Mouse (Mus musculus) spleen, adult 18-20 months (tissue): ENCODE results near the gene Hcfc1r1.

Experiments
- DNase-seq, 2 experiments: peaks; one replicate each; pipeline ENCODE4 v3.0.0; 2022; ENCODE audit warnings: mixed read lengths in 2 of 2

Gene Hcfc1r1

DNA sequence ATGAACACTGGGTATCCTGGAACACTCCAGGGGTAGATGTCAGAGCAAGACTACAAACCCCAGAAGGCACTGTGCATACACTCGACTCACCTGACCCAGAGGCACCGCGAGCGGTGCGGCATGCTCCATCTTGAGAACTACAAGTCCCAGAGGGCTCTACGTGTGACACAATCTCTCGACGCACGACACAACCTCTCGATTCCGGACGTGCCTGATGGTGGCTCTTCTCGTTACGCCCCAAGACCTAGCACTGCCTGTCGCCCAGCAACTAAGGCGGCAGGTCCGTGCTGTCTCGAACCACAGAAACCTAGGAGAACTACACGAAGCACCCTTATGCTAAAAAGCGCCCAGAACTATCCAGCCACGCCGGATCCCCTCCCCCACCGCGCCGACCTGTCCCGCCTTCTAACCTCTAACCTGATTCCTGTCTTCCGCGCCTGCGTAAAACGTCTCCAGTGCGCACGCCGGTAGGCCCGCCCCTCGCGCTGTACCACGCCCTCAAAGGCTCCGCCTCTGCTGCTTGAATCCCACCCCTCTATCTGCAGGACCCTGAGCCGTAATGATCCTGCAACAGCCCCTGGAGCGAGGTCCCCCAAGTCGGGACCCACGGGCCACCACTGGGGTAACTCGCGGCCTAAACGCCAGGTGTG is at the start of gene Hcfc1r1, which contains the start of gene Thoc6:
Gene Hcfc1r1, plus strand, starts transcription at position 173 of the 650 bp plus-strand sequence.
Gene Thoc6, minus strand, starts transcription at position 459 of the 650 bp plus-strand sequence.
- DNase-seq: peak; percentile 86 to 91

DNA sequence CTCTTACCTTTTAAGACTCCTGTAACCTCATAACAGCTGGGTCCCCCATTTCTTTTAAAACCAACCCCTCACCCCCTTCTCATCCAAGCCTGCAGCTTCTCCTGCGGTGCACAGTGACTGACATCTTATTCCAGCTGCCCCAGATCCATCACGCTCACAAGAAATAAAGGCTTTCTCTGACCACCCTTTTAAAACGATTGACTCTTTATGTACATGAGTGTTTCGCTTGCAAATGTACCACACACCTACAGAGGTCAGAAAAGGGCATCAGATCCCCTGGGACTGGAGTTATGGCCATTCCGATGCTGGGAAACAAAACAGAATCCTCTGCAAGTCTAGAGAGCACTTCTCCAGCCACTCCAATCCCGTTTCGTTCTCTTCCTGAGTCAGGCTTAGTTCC is 45.6 kb upstream of the Hcfc1r1 start:
- DNase-seq: no peak

DNA sequence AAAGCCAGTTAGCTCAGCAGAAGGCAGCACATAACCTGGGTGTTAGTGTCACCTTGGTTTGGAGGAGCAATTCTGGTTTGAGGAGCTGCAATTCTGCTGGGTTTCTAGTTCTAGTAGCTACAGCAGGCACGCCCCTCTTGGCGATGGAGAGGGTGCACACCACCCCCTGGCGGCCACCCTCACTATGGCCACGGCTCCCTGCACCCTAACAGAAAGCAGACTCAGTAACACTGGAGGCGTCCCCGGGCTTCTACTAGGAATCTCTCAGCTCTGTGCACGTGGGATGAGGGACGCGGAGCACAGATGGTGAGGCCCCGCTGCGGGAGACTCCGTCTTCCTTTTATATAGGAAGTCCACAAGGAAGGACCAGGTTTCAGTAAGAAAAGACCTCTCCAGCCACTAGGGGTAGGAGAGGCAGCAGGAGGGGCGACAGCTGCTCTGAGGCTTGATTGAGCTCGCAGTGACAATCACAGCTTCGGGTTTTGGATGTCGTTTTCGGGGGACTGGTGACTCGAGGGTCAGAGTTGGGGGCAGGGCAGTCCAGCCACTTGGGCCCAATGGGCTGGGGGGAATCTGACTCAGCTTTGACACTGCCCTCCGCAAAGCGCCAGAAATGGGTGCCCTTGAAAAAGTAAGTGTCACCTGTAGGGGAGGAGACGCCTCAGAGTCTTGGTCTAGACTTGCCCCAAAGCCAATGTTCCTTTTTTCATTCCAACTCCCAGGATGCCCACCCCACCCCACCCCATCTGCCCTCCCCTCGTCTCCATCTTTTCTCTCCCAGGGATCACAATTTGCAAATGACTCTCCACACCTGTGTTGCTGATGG is 43.0 kb upstream of the Hcfc1r1 start:
- peak; percentile 55 to 82 for DNase-seq

DNA sequence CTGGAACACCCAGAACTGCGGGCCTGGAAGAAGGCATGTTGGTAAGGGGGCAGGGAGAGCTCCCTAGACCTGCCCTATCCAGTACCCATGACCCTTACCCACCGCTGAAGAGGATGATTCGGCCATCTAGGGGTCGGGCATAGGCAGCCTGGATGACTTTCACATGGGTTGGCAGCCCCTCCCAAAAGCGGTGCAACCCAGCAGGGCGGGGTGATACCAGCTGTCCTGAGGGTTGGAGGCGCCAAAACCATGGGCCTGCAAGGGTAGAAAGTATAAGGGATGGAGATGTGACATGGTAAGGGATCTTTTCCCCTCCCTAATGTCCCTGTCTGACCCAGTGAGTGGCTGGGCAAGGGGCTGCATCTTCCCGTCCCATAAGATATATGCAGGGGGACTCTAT is 42.2 kb upstream of the Hcfc1r1 start:
- DNase-seq: no peak

DNA sequence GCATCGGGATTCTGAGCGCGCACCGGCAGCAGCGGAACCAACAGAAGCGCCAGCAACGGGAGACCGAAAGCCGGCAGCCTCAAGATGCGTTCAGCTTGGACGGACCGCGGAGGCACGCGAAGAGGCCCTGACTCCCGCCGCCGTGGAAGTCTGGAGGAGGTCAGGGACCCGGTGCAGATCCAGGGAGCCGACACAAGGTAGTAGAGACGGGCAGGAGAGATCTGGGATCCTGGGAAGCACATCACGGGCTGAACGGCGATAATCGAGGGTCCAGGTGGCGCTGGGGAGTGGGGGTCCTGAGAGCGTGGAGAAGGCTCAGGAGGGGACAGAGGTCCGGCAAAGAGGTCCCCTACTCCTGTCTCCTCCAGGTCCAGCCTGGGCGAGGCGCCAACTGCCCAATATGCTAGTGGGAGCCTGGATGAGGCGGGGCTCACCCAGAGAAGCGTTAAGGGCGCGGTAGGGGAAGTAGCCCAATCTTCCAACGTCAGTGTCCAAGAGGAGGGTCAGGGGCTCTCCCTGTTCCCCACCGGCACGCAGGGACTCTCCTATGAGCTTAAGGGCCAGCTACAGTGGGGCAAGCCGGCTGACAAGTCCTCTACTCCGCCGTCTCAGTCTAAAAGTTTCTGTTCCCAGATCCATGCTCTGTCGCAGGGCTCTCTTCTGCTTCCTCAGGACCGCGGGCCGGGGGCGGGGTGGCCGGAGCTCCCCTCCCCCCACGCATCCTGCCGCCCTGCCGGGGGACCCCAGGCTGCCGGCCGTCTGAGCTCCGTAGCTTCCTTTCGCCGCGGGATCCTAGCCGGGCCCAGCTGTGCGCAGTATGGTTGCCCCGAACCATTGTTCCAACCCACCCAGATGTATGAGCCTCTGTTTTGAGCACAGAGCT is 28.5 kb upstream of the Hcfc1r1 start, which contains the start of gene Mmp25:
Gene Mmp25, minus strand, starts transcription at position 665 of the 883 bp plus-strand sequence.
- DNase-seq: no peak

DNA sequence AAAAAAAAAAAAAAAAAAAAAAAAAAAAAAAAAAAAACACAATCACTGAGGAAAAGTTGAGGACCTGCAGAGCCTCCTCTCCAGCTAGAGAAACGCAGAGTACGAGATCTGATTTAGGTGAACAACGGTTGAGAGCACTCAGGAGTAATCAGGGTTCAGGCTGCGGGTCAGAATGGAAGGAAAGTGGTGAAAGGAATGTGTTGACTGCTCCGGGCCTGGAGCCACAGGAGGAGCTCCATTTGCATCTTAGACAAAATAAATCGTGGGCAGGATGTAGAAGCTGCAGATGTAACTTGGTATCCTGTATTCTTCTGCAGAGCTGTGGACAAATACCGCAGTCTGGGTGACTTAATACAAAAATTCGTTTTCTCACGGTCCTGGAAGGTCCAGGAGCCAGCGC is 27.5 kb upstream of the Hcfc1r1 start:
- DNase-seq: no peak

DNA sequence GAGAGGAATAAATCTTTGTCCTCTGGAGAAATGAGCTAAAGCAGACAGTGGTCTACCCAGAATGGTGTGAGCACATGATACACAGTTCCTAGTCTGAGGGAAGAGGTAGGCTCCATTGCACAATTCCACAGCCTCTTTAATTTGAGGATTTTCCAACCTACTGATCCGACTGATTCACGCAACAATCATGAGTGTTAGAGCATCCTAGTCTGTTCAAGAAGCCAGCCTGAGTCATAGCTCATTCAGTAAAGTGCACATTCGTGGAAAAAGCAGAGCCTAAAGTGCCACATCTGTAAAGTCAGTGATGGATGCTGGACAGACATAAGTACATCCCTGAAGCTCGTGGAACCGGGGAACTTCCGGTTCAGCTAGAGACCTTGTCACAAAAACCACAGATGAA is 22.0 kb upstream of the Hcfc1r1 start:
- no peak for DNase-seq

DNA sequence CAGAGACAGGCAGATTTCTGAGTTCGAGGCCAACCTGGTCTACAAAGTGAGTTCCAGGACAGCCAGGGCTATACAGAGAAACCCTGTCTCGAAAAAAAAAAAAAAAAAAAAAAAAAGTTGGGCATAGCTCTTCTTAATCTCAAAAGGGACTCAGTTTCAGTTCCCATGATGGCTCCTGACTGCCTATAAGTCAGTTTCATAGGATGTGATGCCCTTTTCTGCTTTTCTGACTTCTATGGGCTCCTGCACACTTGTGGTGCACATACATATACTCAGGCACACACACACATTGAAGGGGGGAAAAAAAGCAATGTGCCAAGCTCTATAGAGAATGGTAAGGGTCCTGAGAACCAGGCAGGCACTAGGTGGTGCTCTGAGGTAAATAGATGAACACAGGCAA is 20.1 kb upstream of the Hcfc1r1 start:
- no peak for DNase-seq

DNA sequence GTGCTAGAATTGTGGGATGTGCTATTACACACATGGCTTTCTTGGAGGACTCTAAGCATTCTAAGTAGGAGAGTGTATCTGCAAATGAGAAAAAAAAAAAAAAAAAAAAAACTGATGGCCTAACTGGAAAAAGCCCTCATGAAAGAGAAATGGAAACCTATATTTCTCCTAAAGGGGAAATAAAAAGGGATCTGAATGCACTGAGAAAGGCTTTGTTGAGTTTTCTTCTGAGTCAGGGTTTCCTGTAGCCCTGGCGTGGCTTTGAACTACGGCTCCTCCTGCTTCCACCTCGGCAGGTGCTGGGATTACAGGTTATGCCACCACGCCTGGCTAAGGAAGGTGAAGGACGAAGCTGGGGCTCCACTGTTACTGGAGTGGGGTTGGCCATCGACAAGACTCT is 19.4 kb upstream of the Hcfc1r1 start:
- no peak for DNase-seq

DNA sequence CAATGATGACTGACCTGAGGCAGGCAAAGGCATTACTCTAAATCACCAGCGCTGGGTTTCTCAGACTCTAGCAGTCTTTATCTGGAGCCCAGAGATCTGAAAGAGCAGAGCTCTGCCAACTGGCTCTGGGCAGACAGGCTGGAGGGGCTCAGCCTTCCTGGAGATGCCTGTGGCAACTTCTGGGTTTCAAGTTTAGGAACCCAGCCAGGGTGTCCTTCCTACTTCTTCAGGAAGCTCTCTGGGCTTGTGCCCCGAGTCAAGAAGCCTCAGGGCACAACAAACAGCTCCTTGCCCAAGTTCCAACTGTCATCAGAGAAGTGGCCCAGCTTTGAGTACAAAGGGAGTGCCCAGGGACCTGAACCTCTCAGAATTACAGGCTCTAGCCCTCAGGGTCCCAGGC is 19.0 kb upstream of the Hcfc1r1 start:
- DNase-seq: no peak

DNA sequence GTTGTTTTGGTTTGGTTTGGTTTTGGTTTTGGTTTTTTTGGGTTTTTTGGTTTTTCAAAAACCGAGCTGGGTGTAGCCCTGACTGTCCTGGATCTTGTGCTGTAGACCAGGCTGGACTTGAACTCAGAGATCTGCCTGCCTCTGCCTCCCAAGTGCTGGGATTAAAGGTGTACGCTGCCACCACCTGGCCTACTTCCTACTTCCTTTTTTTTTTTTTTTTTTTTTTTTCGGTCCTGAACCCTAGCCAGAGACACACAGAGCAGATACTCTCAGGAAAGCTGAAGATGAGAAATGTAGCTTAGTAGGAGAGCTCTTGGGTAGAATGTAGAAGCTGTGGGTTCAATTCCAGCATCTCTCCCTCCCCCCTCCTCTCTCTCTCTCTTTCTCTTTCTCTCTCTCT is 14.9 kb upstream of the Hcfc1r1 start:
- no peak for DNase-seq

DNA sequence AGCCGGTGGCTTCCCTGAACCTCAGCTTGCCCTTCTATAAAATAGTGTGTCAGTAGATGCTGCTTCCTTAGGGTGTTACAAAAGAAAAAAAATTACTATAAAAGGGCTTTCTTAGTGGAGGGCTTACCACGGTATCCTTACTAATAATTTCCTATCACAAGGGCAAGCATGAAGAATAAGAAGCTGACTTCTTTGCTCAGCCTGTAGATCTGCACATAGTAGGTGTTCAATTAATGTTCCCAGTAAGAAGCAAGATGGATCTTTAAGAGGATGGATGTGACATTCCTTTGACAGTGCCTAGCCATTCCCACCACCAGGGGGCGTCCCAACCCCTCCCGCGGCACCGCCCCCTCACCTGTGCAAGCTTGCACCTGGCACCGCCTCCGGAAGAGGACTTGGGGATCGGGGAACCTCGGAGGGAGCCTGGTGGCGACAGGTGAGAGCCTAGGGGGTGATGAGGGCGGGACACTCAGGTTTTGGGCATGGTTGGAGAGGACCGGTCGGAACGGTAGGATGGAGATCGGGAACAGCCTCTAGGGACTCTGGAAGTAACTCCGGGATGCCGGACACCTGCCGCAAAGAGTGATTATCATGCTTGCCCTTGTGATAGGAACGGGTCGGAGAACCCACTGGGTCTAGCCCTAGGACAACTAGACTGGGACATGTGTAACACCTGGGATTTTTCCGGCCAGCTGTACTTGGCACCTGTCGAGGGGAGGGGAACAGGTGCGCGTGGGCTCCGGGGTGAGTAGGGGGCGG is 13.1 kb upstream of the Hcfc1r1 start, which contains the start of gene Bicdl2:
Gene Bicdl2, plus strand, starts transcription at position 390 of the 759 bp plus-strand sequence.
- DNase-seq: peak; percentile 25 to 64

DNA sequence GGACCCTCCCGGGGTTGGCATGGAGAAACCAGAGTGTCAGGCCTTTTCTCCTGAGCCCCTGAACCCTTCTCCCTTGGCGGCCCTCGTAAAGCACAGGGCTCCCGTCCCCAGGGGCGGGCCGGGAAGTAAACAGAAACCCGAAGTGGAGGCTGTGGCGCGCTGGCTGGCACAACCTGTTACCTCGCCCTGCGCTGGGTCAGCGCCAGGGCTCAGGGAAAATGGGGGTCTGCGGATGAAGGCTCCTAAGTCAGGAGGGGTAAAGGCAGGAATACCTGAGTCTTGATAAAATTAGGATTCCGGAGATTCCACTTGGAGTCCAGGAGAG is 12.6 kb upstream of the Hcfc1r1 start:
- no peak for DNase-seq

DNA sequence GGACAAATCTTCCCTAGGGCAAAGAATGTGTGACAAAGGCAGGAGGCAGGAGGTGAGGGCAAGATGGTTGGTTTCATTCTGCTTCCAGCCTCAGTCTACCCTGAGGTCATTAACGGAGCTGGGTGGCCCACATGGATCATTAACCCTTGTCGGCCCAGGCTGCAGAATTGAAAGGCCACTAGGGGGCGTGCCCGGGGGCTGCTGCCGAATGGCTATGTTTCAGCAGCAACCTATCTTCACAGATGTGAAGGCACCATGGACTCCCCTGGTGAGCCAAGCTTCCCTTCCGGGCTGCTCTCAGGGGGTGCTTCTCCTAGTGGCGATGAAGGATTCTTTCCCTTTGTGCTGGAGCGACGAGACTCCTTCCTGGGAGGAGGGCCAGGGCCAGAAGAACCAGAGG is 11.9 kb upstream of the Hcfc1r1 start:
- peak in 1 of 2 experiments; percentile 33 for DNase-seq

DNA sequence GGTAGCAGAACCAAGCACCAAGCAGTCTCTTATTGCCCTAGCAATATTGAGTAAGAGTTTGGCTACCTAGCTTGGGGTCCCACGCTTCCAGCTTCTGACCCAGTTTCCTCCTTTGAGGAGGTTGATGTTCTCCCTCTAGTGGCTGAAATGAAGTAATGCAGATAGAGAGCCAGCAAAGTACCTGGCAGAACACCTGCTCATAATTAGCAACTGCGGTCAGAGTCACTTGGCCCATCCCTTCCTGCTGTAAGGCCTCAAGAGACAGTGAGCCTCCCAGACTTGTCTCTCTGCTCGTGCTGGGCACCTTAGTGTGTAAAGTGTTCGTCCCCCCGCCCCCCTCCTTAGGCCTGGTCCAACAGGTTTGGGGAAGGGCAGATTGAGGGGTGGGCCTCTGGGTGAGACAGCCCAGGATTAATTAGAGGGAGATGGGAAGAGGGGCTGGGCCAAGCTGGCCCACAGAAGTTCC is 8.8 kb upstream of the Hcfc1r1 start:
- DNase-seq: no peak

DNA sequence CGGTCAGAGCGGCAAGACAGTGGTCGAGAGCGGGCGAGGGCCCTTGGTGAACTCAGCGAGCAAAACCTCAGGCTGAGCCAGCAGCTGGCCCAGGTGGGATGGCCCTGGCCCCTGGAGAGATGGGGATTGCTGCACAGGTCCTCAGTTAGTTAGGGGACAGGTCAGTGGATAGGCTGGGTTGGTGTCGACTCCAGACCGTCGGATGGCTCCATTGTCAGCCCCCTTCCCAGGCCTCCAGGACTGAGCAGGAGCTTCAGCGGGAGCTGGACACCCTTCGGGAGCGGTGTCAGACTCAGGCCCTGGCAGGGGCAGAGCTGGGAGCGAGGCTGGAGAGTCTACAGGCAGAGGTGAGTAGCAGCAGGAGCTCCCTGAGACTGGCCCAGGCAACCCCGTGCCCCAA is 7.9 kb upstream of the Hcfc1r1 start:
- no peak for DNase-seq

DNA sequence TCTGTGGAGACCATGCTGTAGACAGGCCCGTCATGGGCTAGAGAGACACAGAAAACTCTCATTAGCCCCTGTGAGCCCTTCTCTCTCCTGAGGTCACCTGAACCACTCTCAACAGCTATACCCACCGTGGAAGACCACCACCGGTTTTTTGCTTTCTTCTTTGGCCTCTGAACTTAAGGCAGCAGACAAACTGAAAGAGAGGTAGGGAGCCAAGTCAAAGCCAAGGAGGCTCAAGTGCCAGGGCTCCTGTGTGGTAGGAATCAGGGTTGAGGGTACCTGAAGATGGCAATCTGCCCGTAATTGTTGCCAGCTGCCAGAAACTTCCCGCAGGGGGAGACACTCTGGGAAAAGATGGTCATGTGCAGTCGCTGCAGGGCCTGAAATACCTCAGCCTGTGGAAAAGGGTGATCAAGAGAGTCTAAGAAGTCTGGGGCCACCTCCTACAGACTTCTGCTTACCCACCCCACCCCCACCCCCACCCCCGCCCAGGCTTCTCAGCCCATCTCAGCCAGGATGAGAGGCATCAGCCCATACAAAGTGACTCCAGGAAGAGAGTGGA is 2.8 kb upstream of the Hcfc1r1 start:
- no peak for DNase-seq

DNA sequence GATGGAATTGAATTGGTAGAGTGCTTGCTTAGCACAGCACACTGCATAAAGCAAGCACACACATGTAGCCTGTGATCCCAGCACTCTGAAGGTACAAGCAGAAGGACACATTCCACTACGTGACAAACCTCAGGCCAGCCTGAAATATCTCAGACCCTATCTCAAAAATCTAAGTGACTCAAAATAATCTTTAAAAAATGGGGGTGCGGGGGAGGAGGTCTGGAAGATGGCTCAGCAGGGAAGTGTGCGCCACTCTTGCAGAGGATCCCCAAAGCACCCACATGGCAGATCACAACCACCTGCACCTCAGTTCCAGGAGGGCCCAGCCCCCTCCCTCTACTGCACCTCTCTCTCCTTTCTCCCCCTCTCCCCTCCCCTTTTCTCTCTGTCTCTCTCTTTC is 1.9 kb upstream of the Hcfc1r1 start:
- DNase-seq: no peak

DNA sequence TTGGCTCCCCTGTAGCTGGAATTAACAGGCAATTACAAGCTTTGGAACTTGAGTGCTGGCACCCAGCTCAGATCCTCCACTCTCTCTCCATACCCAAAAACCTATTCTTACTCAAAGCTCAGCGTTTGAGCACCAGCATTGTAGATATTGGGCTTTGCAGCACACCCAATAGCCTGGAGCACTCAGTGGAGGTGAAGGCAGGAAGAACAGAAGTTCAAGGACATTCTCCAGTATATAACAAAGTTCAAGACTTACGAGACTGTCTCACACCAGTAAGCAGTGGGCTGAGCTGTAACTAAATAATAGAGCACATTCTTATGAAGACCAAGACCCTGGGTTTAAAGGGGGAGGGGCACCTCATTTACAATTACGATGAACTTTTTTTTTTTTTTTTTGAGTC is 635 bp upstream of the Hcfc1r1 start:
- no peak for DNase-seq

DNA sequence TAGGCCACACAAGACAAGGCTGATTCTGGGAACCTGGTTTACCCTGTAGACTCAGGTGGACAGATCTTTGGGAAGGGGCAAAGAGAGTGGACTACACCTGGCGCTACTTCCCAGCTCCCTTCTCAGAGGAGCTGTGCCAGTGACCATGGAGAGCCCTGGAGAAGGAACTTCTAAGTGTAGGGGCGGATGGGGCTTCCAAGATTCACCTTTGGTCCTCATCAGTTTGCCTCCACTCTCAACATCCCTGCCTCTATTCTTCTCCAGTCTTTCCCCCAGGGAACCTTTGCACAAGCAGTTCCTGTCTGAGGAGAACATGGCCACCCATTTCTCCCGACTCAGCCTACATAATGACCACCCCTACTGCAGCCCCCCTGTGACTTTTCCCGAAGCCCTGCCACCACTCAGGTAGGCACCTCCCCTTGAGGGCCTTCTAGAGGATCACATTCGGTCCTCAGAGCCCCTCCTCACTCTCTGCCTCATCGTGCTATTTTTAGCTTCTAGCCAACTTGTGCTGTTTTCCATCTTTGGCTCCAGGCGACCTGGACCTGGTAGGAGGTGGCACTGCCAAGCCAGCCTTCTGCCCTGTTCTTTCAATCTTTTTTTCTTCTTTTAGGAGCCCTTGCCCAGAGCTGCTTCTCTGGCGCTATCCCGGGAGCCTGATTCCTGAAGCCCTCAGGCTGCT is 1.0 kb downstream of the Hcfc1r1 start:
- no peak for DNase-seq

DNA sequence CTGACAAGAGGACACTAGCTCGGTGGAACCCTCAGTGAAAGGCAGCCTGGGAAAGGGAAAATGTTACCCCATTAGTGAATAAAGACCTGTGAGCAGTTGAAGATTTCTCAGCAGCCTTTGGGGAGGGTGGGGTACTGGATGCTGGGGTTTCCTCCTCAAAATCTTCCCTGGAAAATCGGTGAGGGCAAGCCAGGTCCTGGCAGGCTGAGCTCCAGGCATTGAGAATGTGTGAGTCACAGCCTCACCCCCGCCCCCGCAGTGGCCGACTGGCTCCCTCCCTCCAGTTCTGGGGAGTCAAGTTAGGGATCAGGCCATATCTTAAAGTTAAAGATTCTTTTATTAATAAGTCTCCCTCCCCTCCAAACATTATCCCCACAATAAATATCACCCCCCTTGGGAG is 1.7 kb downstream of the Hcfc1r1 start:
- DNase-seq: no peak
